Mouse (Mus musculus): ENCODE measurements around the gene Mfsd12. TPM values are rescaled to one million over a fixed set of nuclear protein-coding genes. Genes with fewer than 3 reads are reported as not detected.
A peak's percentile ranks its signal among the peaks of the same experiment; 100 is the strongest.

Mfsd12 gene
- total and polyA plus RNA-seq, 3 experiments, result 5.2 to 9.5 (median 7.4) TPM

- TF ChIP-seq TBP (conservative IDR thresholded peaks at IDR 0.05; ENCODE audit: low read depth, low read length) (0 out of 2 replicates have a peak, but pooled peaks have one; percentile 11), PAX5 (IDR thresholded peaks at IDR 0.05; ENCODE audit: low read length) (no peak), SIN3A (IDR thresholded peaks at IDR 0.05; ENCODE audit: low read length) (peak; percentile 97), HCFC1 (IDR thresholded peaks at IDR 0.05; ENCODE audit: low read depth, low read length) (peak; percentile 97), USF2 (conservative IDR thresholded peaks at IDR 0.05; ENCODE audit: low read depth, low read length) (no peak), CHD1 (IDR thresholded peaks at IDR 0.05; ENCODE audit: low read depth, low read length) (no peak), RAD21 (IDR thresholded peaks at IDR 0.05; ENCODE audit: low read depth, low read length) (no peak), UBTF (IDR thresholded peaks at IDR 0.05; ENCODE audit: low read depth, low read length) (no peak), ZC3H11A (IDR thresholded peaks at IDR 0.05; ENCODE audit: low read depth, low read length) (no peak)
Observed at GRCm38 (mm10) chr10:81320550-81321347, 36.5 kb upstream of the Mfsd12 start, which contains the start of gene Cactin (continued).

DNA sequence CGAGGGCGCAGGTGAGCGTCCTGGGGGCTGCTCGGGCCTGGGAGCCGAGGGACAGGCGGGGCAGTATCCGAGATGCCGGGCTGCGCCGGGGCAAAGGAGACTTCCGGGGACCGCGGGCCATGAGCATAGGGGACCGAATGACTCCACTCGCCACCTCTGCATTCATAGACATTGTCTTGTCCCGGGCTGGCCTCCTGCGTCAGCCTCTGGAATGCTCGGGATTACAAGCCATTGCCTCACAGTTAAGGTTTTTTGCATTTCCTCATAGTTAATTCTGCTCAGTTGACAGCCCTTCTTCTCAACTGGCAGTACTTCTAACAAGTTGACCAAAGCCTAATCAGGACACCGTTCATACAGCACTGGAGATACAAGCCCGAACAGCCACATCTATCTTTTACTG, 35.9 kb upstream of the Mfsd12 start:
- TF ChIP-seq TBP (conservative IDR thresholded peaks at IDR 0.05; ENCODE audit: low read depth, low read length) (0 out of 2 replicates have a peak, but pooled peaks have one; percentile 1), POLR2A (IDR thresholded peaks at IDR 0.05; ENCODE audit: low read depth, low read length) (no peak)
- DNase-seq (ENCODE audit: extremely low read depth), result no peak
- in situ Hi-C loops (cut with MboI; ENCODE audit: low pct_ligation_motif_present, low pct_unique_long_range_greater_than_20kb, low sequenced_read_pairs) (no loop called here), dilution Hi-C loops (cut with MboI; ENCODE audit: extremely low pct_ligation_motif_present, extremely low pct_unique_long_range_greater_than_20kb, low sequenced_read_pairs) (no loop called here)
- Histone ChIP-seq H3K4me3 (replicated peaks in 1 of 3; ENCODE audit: low read depth in 2 of 3, low read length in 2 of 3, poor library complexity in 1 of 3) (peak overlapping the region; percentile 89 to 98 (median 97)), H3K36me3 (replicated peaks in 1 of 2; ENCODE audit: control insufficient read depth in 1 of 2, insufficient read depth in 1 of 2, low read length in 1 of 2) (peaks cover 61 to 74% of the 10 kb centered on the region in 2 experiments), H3K79me2 (replicated peaks; ENCODE audit: control insufficient read depth, extremely low read depth, insufficient read depth, poor library complexity, severe bottlenecking) (peaks cover 15% of the 10 kb centered on the region), H3K4me2 (ENCODE audit: insufficient read depth, low read depth, poor library complexity, severe bottlenecking) (peak overlapping the region; percentile 78), H3K9ac (ENCODE audit: insufficient read depth, low read depth) (peak overlapping the region; percentile 96), H3K4me1 (ENCODE audit: control insufficient read depth in 1 of 2, insufficient read depth in 2 of 2) (peaks cover 12 to 37% of the 10 kb centered on the region in 2 experiments; a peak in 3 of 4 replicates), H3K27ac (ENCODE audit: insufficient read depth, low read depth) (peak overlapping the region; percentile 49), H3K27me3 (replicated peaks) (no peaks in the 10 kb centered on the region), H3K9me3 (replicated peaks; ENCODE audit: low read length) (no peaks in the 10 kb centered on the region)

GRCm38 (mm10) chr10:81322444-81322843, 34.8 kb upstream of the Mfsd12 start:
- dilution Hi-C loops (cut with MboI; ENCODE audit: extremely low pct_ligation_motif_present, extremely low pct_unique_long_range_greater_than_20kb, low sequenced_read_pairs) (no loop called here), in situ Hi-C loops (cut with MboI; ENCODE audit: low pct_ligation_motif_present, low pct_unique_long_range_greater_than_20kb, low sequenced_read_pairs) (no loop called here)
- Histone ChIP-seq H3K4me2 (ENCODE audit: insufficient read depth, low read depth, poor library complexity, severe bottlenecking) (0 out of 2 replicates have a peak overlapping the region, but pooled peaks have one; percentile 78), H3K9ac (ENCODE audit: insufficient read depth, low read depth) (no peak overlapping the region), H3K27ac (ENCODE audit: insufficient read depth, low read depth) (no peak overlapping the region), H3K9me3 (replicated peaks; ENCODE audit: low read length) (no peaks in the 10 kb centered on the region), H3K79me2 (replicated peaks; ENCODE audit: control insufficient read depth, extremely low read depth, insufficient read depth, poor library complexity, severe bottlenecking) (peaks cover 15% of the 10 kb centered on the region), H3K4me3 (replicated peaks in 1 of 3; ENCODE audit: low read depth in 2 of 3, low read length in 2 of 3, poor library complexity in 1 of 3) (no peak overlapping the region), H3K27me3 (replicated peaks) (no peaks in the 10 kb centered on the region), H3K36me3 (replicated peaks in 1 of 2; ENCODE audit: control insufficient read depth in 1 of 2, insufficient read depth in 1 of 2, low read length in 1 of 2) (peaks cover 65 to 73% of the 10 kb centered on the region in 2 experiments), H3K4me1 (ENCODE audit: control insufficient read depth in 1 of 2, insufficient read depth in 2 of 2) (peaks cover 12 to 32% of the 10 kb centered on the region in 2 experiments; a peak in 3 of 4 replicates)
- DNase-seq (ENCODE audit: extremely low read depth), result no peak
- TF ChIP-seq IRF4 (IDR thresholded peaks at IDR 0.05; ENCODE audit: low read depth, low read length) (no peak), ZNF384 (IDR thresholded peaks at IDR 0.05; ENCODE audit: low read depth, low read length) (no peak)
